Mouse (Mus musculus): ENCODE measurements around the gene Ier3. TPM values are rescaled to one million over a fixed set of nuclear protein-coding genes. Genes with fewer than 3 reads are reported as not detected.
A peak's percentile ranks its signal among the peaks of the same experiment; 100 is the strongest.

Ier3 gene
- total and polyA plus RNA-seq, 3 experiments = 15.6 to 37.0 (median 33.1) TPM

DNA sequence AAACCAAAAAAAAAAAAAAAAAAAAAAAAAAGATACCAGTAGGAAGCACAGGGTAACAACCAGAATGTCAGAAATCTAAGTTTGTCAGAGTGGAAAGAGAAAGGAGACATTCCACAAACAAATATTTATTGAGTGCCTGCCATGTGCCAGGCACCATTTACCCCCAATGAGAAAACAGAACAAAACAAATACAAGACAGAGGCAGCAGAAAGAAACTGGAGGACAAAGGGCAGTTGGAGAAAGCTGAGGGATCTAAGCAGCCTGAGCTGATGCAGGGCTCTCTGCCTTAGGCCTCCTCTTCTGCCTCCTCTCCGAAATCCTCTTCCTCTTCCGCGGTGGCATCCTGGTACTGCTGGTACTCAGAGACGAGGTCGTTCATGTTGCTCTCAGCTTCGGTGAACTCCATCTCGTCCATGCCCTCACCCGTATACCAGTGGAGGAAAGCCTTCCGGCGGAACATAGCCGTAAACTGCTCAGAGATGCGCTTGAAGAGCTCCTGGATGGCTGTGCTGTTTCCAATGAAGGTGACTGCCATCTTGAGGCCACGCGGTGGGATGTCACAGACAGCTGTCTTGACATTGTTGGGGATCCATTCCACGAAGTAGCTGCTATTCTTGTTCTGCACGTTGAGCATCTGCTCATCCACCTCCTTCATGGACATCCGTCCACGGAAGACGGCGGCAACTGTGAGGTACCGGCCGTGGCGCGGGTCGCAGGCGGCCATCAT is 13.4 kb downstream of the Ier3 start:
- Histone ChIP-seq H3K4me1 (ENCODE audit: control insufficient read depth, insufficient read depth, low read length) (peaks cover 9% of the 10 kb centered on the region), H3K36me3 (ENCODE audit: control insufficient read depth, insufficient read depth, low read length) (peaks cover 5% of the 10 kb centered on the region; the same call in 1 of the 2 replicates), H3K27ac (no peak overlapping the region), H3K79me2 (replicated peaks; ENCODE audit: control insufficient read depth, insufficient read depth, low read length) (no peaks in the 10 kb centered on the region), H3K4me3 (no peak overlapping the region), H3K27me3 (ENCODE audit: control insufficient read depth, insufficient read depth, low read length) (no peaks in the 10 kb centered on the region), H3K9ac (ENCODE audit: low read depth, low read length) (no peak overlapping the region)
- intact Hi-C loops (cut with DNase I) = loop anchor here (10.0 kb wide), 1 partner anchor 140 kb away; the partner anchor contains the start of gene Gnl1
- TF ChIP-seq POLR2A (IDR thresholded peaks at IDR 0.05; ENCODE audit: insufficient read depth, low read depth, low read length) (0 out of 2 replicates have a peak, but pooled peaks have one; percentile 18), CTCF (IDR thresholded peaks at IDR 0.05) (no peak), EP300 (IDR thresholded peaks at IDR 0.05; ENCODE audit: insufficient read depth, low read depth, low read length) (0 out of 2 replicates have a peak, but pooled peaks have one; percentile 13)
- WGBS = 53% methylated on average over 26 of the region's 26 CpGs
- DNase-seq = peak in 1 of 2 experiments; percentile 46

DNA sequence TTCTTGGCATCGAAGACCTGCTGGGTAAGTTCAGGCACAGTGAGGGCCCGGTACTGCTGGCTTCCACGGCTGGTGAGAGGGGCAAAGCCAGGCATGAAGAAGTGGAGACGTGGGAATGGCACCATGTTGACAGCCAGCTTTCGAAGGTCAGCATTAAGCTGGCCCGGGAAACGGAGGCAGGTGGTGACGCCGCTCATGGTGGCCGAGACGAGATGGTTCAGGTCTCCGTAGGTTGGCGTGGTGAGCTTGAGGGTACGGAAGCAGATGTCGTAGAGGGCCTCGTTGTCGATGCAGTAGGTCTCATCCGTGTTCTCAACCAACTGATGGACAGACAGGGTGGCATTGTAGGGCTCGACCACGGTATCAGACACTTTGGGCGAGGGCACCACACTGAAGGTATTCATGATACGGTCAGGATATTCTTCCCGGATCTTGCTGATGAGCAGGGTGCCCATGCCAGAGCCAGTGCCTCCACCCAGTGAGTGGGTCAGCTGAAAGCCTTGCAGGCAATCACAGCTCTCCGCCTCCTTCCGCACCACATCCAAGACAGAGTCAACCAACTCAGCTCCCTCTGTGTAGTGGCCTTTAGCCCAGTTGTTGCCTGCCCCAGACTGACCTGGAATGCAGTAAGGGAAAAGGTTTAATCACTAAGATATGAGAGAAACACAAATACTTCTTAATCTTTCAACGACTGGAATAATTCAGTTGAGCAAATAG is 14.1 kb downstream of the Ier3 start:
- TF ChIP-seq EP300 (IDR thresholded peaks at IDR 0.05; ENCODE audit: insufficient read depth, low read depth, low read length) = no peak
- no peak for TF ChIP-seq CTCF (IDR thresholded peaks at IDR 0.05)
- no peak for TF ChIP-seq POLR2A (IDR thresholded peaks at IDR 0.05; ENCODE audit: insufficient read depth, low read depth, low read length)
- WGBS = 57% methylated on average over 26 of the region's 26 CpGs
- intact Hi-C loops (cut with DNase I) = loop anchor here (1.0 to 10.0 kb wide), 3 partner anchors 12 to 139 kb away; partner anchors contain the start of genes Flot1 and Gnl1
- Histone ChIP-seq H3K36me3 (ENCODE audit: control insufficient read depth, insufficient read depth, low read length) (peaks cover 5% of the 10 kb centered on the region; the same call in 1 of the 2 replicates), H3K4me3 (no peak overlapping the region), H3K4me1 (ENCODE audit: control insufficient read depth, insufficient read depth, low read length) (peaks cover 9% of the 10 kb centered on the region), H3K27me3 (ENCODE audit: control insufficient read depth, insufficient read depth, low read length) (no peaks in the 10 kb centered on the region), H3K27ac (no peak overlapping the region), H3K79me2 (replicated peaks; ENCODE audit: control insufficient read depth, insufficient read depth, low read length) (no peaks in the 10 kb centered on the region), H3K9ac (ENCODE audit: low read depth, low read length) (no peak overlapping the region)
- peak; percentile 30 to 45 for DNase-seq

DNA sequence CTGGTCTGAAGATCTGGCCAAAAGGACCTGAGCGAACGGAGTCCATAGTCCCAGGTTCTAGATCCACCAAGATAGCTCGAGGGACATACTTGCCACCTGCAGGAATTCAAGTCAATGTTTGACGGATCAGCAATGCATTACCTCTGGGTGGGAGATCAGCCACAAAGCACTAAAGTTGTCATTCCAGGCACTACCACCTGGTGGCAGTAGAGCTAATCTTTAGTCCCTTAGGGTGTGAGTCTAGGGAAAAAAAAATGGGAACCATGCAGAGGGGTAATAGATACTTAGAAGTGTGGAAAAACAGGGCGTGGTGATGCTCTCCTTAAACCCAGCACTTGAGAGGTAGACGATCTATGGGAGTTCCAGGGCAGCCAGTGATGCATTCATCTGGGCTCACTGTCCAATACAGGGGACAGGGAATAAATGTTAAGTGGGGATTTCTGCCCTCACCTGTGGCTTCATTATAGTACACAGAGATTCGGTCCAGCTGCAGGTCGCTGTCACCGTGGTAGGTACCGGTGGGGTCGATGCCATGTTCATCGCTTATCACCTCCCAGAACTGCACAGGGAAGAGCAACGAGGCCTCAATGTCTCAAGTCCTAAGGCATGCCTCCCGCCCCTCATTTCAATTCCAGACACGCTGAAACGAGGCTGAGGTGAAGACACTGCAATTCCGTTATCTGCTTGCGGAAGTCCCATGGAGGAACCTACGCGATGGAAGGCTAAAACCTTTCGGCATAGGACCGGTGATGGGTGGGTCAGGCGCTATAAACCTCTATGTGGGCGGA is 14.9 kb downstream of the Ier3 start:
- Histone ChIP-seq H3K27ac (peak overlapping the region; percentile 91), H3K27me3 (ENCODE audit: control insufficient read depth, insufficient read depth, low read length) (no peaks in the 10 kb centered on the region), H3K36me3 (ENCODE audit: control insufficient read depth, insufficient read depth, low read length) (peaks cover 5% of the 10 kb centered on the region; the same call in 1 of the 2 replicates), H3K4me1 (ENCODE audit: control insufficient read depth, insufficient read depth, low read length) (peaks cover 9% of the 10 kb centered on the region), H3K79me2 (replicated peaks; ENCODE audit: control insufficient read depth, insufficient read depth, low read length) (no peaks in the 10 kb centered on the region), H3K4me3 (peak overlapping the region; percentile 72), H3K9ac (ENCODE audit: low read depth, low read length) (peak overlapping the region; percentile 89)
- peak; percentile 83 to 84 for DNase-seq
- TF ChIP-seq EP300 (IDR thresholded peaks at IDR 0.05; ENCODE audit: insufficient read depth, low read depth, low read length) (no peak), POLR2A (IDR thresholded peaks at IDR 0.05; ENCODE audit: insufficient read depth, low read depth, low read length) (peak; percentile 36; the same call in 1 of the 2 replicates), CTCF (IDR thresholded peaks at IDR 0.05) (peak; percentile 95; the same call in 1 of the 2 replicates)
- intact Hi-C loops (cut with DNase I) = loop anchor here (1.0 to 10.0 kb wide), 3 partner anchors 13 to 138 kb away; partner anchors contain the start of genes Flot1 and Gnl1
- WGBS = 5% methylated on average over 24 of the region's 24 CpGs

DNA sequence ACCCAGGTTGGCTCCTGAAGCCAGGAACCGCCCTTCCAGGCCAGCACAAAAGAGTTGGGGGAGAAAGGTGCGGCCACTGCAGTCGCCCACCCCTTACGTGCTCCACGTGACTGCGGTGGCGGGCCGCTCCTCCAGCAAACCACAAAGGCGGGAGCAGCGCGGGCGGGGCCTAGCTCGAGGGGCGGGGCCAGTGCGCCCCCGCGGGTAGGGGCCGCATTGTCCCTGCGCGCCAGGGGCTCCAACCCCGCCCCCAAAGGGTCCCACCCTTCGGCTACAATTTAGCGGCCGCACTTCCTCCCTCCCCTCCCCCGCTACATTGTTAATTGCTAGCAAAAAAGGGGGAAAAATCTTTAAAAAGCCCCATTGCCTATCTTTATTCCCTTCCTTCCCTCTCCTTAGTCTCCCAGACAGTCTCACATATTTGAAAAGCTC is 15.5 kb downstream of the Ier3 start:
- intact Hi-C loops (cut with DNase I) = loop anchor here (1.0 to 10.0 kb wide), 3 partner anchors 14 to 138 kb away; partner anchors contain the start of genes Flot1 and Gnl1
- peak overlapping the region; percentile 91 for H3K27ac ChIP-seq
- peak; percentile 16; the same call in 1 of the 2 replicates for TF ChIP-seq POLR2A (IDR thresholded peaks at IDR 0.05; ENCODE audit: insufficient read depth, low read depth, low read length)
- TF ChIP-seq EP300 (IDR thresholded peaks at IDR 0.05; ENCODE audit: insufficient read depth, low read depth, low read length) = no peak
- H3K27me3 ChIP-seq (ENCODE audit: control insufficient read depth, insufficient read depth, low read length) = no peaks in the 10 kb centered on the region
- peak overlapping the region; percentile 89 for H3K9ac ChIP-seq (ENCODE audit: low read depth, low read length)
- no peaks in the 10 kb centered on the region for H3K79me2 ChIP-seq (replicated peaks; ENCODE audit: control insufficient read depth, insufficient read depth, low read length)
- peak; percentile 92 for DNase-seq
- H3K4me3 ChIP-seq = peak overlapping the region; percentile 72
- H3K36me3 ChIP-seq (ENCODE audit: control insufficient read depth, insufficient read depth, low read length) = peaks cover 5% of the 10 kb centered on the region; the same call in 1 of the 2 replicates
- WGBS = 1% methylated on average over 25 of the region's 25 CpGs
- H3K4me1 ChIP-seq (ENCODE audit: control insufficient read depth, insufficient read depth, low read length) = peaks cover 10% of the 10 kb centered on the region

DNA sequence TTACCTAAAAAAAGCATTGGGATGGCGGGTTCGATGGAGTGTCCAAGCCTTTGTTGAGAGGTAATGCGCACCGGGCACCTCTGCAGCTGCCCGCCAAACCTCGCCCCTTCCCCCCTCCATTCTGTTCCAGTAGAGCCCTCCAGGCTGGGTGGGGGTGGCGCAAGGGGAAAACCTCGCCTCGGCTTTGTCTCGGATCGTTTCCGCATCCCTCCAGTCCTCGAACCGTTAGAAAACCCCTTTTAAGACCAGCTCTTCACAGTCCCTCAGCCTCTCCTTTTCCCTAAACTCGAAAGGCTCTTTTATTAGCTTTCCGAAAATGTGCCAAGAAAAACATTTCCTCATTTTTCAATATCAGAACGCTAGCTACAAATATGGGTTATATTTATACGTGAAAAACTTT is 16.0 kb downstream of the Ier3 start:
- no peak for TF ChIP-seq CTCF (IDR thresholded peaks at IDR 0.05)
- TF ChIP-seq EP300 (IDR thresholded peaks at IDR 0.05; ENCODE audit: insufficient read depth, low read depth, low read length) = no peak
- no peak for TF ChIP-seq POLR2A (IDR thresholded peaks at IDR 0.05; ENCODE audit: insufficient read depth, low read depth, low read length)
- intact Hi-C loops (cut with DNase I) = loop anchor here (10.0 kb wide), 1 partner anchor 137 kb away; the partner anchor contains the start of gene Gnl1
- Histone ChIP-seq H3K79me2 (replicated peaks; ENCODE audit: control insufficient read depth, insufficient read depth, low read length) (no peaks in the 10 kb centered on the region), H3K27me3 (ENCODE audit: control insufficient read depth, insufficient read depth, low read length) (no peaks in the 10 kb centered on the region), H3K27ac (peak overlapping the region; percentile 91), H3K9ac (ENCODE audit: low read depth, low read length) (peak overlapping the region; percentile 89), H3K4me3 (peak overlapping the region; percentile 72), H3K36me3 (ENCODE audit: control insufficient read depth, insufficient read depth, low read length) (peaks cover 5% of the 10 kb centered on the region; the same call in 1 of the 2 replicates), H3K4me1 (ENCODE audit: control insufficient read depth, insufficient read depth, low read length) (peaks cover 12% of the 10 kb centered on the region)
- DNase-seq = peak; percentile 58 to 64
- WGBS = under 1% methylated on average over 18 of the region's 18 CpGs

All from heart, adult 2 months (tissue).